Mouse (Mus musculus): Measurements from ENCODE around the gene Gli2.

Gli2 gene

GRCm38 (mm10) chr1:118994482-118995105 lies 58.8 kb downstream of the Gli2 start:
- DNase-seq, result peak in 1 of 2 experiments; percentile 51

- no peak for DNase-seq
Observed at GRCm38 (mm10) chr1:118993775-118994174, 59.6 kb downstream of the Gli2 start.

- no peak for DNase-seq
Observed at GRCm38 (mm10) chr1:118988331-118988730, 65.1 kb downstream of the Gli2 start.

- DNase-seq, result peak; percentile 26 to 50
Observed at GRCm38 (mm10) chr1:118987538-118987937, 65.9 kb downstream of the Gli2 start.

- no peak for DNase-seq
Observed at GRCm38 (mm10) chr1:118983389-118983788, 70.0 kb downstream of the Gli2 start.

GRCm38 (mm10) chr1:118982805-118983211 lies 70.6 kb downstream of the Gli2 start:
- DNase-seq, result no peak

GRCm38 (mm10) chr1:118981943-118982804 lies 71.2 kb downstream of the Gli2 start:
- peak; percentile 65 to 79 for DNase-seq

GRCm38 (mm10) chr1:118980636-118981035 lies 72.8 kb downstream of the Gli2 start:
- peak; percentile 57 to 68 for DNase-seq

- peak; percentile 45 to 71 for DNase-seq
Observed at GRCm38 (mm10) chr1:118976596-118976995, 76.8 kb downstream of the Gli2 start.

GRCm38 (mm10) chr1:118975376-118975775 lies 78.0 kb downstream of the Gli2 start:
- no peak for DNase-seq

- no peak for DNase-seq
Observed at GRCm38 (mm10) chr1:118970068-118970467, 83.4 kb downstream of the Gli2 start.

- DNase-seq, result peak in 1 of 2 experiments; percentile 29
Observed at GRCm38 (mm10) chr1:118969409-118969808, 84.0 kb downstream of the Gli2 start.

GRCm38 (mm10) chr1:118968661-118969179 lies 84.7 kb downstream of the Gli2 start:
- DNase-seq, result no peak

GRCm38 (mm10) chr1:118967976-118968375 lies 85.4 kb downstream of the Gli2 start:
- DNase-seq, result no peak

GRCm38 (mm10) chr1:118967281-118967680 lies 86.1 kb downstream of the Gli2 start:
- no peak for DNase-seq

GRCm38 (mm10) chr1:118958644-118959043 lies 94.8 kb downstream of the Gli2 start:
- no peak for DNase-seq

GRCm38 (mm10) chr1:118955791-118956190 lies 97.6 kb downstream of the Gli2 start:
- DNase-seq, result no peak

- DNase-seq, result peak; percentile 27 to 62
Observed at GRCm38 (mm10) chr1:118954434-118955301, 98.8 kb downstream of the Gli2 start.

GRCm38 (mm10) chr1:118953031-118953430 lies 100.4 kb downstream of the Gli2 start:
- no peak for DNase-seq

GRCm38 (mm10) chr1:118952318-118952717 lies 101.1 kb downstream of the Gli2 start:
- no peak for DNase-seq

GRCm38 (mm10) chr1:118948407-118948806 lies 105.0 kb downstream of the Gli2 start:
- no peak for DNase-seq

GRCm38 (mm10) chr1:118947221-118947620 lies 106.2 kb downstream of the Gli2 start:
- DNase-seq, result no peak

- peak; percentile 60 to 66 for DNase-seq
Observed at GRCm38 (mm10) chr1:118941336-118941735, 112.1 kb downstream of the Gli2 start.
